Mouse (Mus musculus) lung, postnatal 0 days (tissue): ENCODE measurements around the gene Tmem145.
A peak's percentile ranks its signal among the peaks of the same experiment; 100 is the strongest.

Experiments used
- CTCF ChIP-seq: IDR thresholded peaks from 2 replicates; pipeline ENCODE4 v1.5.1; 2016; ENCODE audit warnings: antibody characterized with exemption, mild to moderate bottlenecking
- EP300 ChIP-seq: IDR thresholded peaks from 2 replicates; pipeline ENCODE4 v1.6.1; 2016; ENCODE audit warnings: antibody characterized with exemption, mild to moderate bottlenecking, control low read depth

- TF ChIP-seq CTCF (peak; percentile 96), EP300 (no peak)
Observed at GRCm38 (mm10) chr7:25333596-25334307, 27.8 kb downstream of the Tmem145 start.
